Mouse (Mus musculus) liver (tissue): ENCODE data around the gene Rab37.
A peak's percentile ranks its signal among the peaks of the same experiment; 100 is the strongest.

Experiments
- DNase-seq: peaks from one replicate; pipeline ENCODE4 v3.0.0-alpha.2; 2020; ENCODE audit warnings: mixed read lengths

Gene Rab37

GRCm38 (mm10) chr11:115169430-115169829 is 78.2 kb downstream of the Rab37 start:
- no peak for DNase-seq

DNA sequence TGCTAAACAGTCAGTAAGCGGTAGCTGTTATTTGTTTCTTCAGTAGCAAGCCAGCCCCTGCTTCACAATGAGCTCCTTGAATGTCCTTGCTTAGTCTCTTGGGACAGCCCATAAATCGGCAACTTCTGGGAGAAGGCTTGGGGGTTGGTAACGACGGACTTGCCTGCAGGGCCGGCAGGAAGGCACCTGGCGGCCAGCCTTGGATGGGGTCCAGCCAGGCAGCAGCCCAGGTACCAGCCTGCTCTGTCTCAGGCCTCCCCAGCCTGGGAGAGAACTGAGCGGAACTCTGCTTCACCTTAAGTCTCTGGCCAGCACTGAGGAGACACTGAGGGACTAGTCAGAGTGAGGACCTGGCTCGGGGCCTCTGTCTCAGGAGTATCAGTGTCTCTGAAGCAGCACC is 79.9 kb downstream of the Rab37 start:
- DNase-seq = no peak

GRCm38 (mm10) chr11:115172825-115173287 is 81.6 kb downstream of the Rab37 start:
- DNase-seq = peak; percentile 50

DNA sequence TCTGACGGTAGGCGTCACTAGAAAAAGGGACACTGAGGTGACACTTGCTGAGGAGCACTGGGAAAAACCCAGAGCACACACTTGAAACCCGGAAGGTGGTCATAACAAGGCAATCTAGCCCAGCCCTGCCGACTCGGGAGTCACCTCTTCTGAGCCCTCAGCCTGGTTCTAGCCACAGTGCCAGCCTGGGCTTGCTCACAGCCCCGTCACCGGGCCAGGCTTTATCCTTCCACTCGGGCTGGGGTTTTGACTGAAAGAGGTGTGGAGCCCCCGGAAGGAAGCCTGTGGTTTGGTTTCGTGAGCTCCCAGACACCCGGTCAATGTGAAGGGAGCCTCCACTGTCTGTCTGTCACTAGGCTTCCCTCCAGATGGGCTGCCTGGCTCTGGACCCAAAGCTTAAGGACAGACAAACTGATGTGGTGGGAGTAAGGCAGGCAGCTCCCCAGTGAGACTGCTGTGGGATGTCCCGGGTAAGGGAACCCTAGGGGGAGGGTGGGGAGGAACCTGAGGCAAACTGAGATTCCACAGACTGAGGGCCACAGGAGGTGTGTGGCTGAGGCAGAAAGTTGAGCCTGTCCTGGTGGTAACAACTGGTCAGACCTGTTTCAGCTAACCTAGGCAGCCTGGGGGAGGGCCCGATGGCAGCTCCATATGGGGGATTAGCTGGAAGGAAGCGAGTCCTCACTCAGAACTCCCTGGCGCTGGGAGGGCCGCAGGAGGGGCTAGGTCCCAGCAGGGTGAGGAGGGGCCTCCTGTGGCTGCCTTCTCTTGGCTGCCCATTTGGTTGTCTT is 82.5 kb downstream of the Rab37 start:
- DNase-seq = no peak

DNA sequence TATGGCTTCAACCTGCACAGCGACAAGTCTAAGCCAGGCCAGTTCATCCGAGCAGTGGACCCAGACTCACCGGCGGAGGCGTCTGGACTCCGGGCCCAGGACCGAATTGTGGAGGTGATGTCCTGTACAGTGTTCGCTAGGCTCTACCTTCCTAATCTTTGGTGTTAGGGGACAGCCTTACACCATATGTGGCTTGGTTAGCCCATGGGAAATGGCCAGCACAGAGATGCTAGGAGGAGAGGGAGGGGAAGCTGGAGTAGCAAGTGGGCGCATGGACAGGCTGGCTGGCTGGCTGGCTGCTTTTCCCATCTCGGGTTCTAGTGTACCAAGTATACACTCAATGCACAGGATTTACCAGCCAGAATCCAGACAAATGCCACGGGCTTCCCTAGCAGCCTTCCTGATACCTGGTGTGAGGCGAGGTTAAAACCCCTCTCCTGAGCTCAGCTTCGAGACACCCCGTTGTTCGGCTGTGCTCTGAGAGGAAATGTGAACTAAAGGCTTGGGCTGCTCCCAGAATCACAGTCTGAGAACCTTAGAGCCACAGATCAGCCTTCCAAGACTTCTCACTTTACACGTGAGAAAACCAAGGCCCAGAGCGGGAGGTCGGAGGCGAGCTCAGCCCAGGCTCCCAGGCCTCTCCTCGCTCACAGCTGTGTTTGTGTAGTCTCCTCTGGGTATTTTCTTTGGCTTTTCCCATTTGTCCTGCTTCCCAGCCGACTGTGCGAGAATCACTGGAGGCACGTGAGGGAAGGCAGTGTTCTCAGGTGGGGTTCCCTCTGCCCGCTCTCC is 85.4 kb downstream of the Rab37 start:
- DNase-seq = no peak

DNA sequence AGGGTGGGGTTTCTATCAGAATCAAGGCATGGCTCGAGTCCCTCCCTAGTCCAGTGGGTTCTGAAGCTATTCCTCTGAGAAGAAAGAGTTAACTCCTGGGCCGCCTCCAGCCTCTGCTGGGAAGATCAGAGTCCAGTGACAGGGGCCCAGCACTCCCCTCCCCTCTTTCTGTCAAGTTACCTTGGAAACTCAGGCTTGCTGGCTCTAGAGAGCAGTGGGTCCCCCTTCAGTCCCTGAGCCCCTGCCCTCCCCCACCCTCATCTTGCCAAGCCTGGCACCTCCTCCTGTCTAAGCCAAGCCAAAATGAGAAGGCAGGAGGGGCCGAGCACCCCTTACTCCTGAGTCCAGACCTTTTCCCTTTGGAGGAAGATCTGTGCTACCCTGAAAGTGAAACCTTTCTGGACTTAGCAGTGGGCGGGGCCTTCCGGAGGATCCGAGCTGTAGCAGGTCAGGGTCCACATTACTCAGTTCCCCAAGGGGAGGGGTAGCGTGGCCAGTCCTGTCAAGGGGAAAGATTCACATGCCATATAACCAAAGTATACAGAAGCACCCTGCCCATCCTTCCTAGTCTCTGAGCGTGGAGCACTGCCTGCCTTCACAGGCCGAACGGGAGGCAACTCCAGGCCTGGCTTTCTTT is 86.4 kb downstream of the Rab37 start:
- DNase-seq = peak; percentile 58

GRCm38 (mm10) chr11:115178766-115179165 is 87.5 kb downstream of the Rab37 start:
- DNase-seq = no peak

DNA sequence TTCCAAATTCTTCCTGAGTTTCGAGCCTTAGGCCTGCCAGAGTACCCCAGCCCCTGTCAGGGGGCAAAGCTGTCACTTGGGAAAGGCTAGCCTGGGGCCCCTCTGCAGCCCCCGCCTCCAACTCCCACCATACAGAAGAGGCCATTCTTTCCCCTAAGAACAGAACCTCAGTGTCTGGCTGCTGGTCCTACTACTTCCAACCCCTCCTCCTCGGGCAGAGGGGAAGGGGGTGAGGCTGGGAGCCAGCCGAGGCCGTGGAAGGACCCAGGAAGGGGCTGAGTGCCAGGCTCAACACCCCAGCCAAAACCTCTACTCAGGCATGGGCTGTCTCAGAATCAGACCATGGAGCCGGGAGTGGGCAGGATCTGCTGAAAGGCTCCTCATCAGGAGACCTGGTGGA is 88.0 kb downstream of the Rab37 start:
- no peak for DNase-seq

DNA sequence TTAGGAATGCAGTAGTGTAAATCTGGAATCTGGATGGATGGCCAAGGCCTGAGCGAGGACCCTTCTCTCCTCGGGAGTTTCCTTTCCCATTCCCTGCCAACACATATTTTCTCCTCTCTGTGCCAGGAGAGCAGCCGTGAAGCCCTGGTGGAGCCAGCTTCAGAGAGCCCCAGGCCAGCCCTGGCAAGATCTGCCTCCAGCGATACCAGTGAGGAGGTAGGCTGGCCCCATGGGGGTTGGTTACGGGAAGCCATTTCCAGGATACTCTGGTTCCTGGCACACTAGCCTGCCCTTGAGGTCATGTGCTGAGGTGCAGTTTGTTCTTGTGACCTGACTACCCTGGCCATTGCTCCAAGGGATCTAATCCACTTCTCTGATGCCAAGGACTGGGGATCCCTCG is 88.7 kb downstream of the Rab37 start:
- no peak for DNase-seq

DNA sequence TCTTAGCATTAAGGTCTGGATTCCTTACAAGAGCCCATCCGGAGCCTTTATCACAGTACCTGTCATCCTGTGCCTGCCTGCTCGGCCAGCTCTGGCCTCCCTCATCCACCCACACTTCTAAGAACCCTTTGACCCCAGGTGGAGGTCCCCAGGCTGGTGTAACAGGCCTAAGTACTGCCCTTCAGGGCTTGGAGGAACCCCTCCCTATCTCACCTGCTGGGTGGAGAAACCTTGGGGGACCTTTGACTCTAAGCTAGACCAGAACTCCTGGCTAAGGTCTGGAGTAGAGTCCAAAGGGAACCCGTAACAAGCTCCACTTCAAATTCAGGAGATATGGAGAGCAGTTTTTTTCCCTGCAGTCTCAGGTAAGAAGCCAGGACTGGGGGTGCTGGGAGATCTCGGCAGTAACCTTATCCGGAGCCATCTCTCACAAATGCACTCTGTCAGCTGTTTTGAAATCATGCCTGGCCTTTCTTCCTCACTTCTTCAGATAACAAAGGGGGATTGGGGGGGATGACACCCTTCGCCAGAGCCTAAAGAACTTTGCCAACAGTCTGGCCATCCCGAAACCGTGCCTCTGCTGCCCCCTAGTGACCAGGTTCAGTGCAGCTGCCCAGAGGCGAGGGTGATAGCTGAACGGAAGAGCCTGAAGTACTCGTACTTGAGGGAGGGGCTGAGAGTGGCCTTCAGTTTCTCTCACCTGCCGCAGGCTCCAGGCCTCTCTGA is 90.8 kb downstream of the Rab37 start:
- peak; percentile 84 for DNase-seq

- peak; percentile 47 for DNase-seq
Measured at GRCm38 (mm10) chr11:115184973-115185372, 93.7 kb downstream of the Rab37 start.

- DNase-seq = peak; percentile 99
Measured at GRCm38 (mm10) chr11:115187224-115187639, 96.0 kb downstream of the Rab37 start, which contains the start of gene Tmem104. TSS of gene Tmem104 (plus strand) at chr11:115187487.

- DNase-seq = no peak
Measured at GRCm38 (mm10) chr11:115187693-115188092, 96.5 kb downstream of the Rab37 start, which contains the start of gene Nat9. TSS of gene Nat9 (minus strand) at chr11:115187859.

DNA sequence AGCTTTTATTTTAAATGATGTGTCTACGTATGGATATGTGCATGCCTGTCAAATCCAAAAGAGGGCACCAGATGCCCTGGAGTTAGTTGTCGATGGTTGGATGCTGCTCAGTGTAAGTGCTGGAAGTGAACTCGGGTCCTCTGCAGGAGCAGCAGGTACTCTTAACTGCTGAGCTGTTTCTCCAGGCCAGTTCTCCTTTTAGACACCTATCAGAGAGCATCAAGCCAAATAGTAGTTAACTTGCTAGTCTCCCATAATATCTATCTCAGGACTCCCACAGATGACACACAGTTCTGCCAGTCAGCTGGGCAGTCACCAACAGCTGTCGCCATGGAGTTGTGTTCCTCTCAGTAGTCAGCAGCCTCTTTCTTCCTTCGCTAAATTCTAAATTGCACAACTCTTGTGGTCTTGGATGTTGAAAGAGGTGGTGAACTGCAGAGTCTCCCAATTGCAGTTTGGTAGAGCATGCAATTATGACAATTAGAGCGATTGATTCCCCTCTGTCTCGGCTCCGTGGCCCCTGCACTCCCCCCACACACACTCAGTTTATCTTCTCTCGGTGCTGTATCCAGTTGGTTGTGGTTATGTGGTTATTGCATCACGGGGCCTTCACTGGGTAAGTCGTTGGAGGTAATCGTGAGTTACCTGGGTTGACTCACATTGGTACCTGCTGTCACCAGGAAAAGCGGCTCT is 97.5 kb downstream of the Rab37 start:
- no peak for DNase-seq

DNA sequence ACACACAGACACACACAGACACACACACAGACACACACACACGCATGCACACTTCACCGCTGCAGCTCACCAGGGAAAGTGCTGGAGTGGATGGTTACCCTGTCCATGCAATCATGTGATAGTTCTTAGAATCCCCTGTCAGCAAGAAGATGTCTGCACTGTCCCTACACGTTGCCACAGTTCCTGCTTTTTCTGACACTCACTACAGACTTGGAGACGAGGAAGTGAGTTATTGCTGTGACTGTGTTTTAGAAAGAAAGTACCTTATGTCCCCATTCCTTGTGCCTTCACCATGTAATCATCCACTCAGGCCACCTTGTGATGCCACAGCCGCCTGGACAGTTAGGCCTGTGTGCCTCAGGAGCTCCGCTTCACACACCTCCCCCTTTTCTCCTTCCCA is 98.1 kb downstream of the Rab37 start:
- no peak for DNase-seq

DNA sequence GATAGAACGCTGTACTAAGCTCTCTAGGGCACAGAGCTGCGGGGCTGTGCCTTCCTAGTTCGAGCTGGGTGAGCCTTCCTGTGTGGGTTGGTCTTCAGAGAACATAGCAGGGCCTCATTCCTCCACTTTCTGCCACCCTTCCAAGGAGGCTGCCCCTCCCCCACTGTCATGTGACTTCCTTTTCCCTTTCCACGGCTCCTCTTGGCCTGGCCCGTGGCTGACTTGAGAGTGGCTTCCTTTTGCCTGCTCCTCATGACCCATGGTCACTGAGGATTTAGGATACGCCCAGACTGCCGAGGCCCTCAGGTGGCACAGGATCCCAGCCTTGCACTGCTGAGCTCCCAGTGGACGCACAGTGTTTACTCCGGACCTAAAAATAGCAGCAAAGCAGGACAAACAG is 100.9 kb downstream of the Rab37 start:
- peak; percentile 73 for DNase-seq

DNA sequence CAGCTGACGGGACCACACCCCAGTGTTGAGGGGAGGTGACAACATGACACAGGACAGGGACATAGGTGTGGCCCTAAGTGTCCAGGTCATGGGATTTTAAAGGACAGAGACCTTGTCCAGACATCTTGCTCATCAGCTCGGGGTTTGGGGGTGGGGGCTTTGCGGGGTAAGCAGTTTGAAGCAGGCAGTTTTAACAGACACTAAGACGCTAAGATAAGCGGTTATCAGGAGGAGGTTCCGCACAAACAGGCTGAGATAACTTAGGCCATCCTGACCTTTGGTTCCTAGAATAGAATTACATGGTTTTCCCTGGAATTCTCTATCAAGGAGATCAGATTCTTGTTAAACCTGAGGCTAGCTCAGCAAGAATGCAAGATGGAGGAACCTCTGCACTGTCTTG is 103.5 kb downstream of the Rab37 start:
- DNase-seq = no peak

DNA sequence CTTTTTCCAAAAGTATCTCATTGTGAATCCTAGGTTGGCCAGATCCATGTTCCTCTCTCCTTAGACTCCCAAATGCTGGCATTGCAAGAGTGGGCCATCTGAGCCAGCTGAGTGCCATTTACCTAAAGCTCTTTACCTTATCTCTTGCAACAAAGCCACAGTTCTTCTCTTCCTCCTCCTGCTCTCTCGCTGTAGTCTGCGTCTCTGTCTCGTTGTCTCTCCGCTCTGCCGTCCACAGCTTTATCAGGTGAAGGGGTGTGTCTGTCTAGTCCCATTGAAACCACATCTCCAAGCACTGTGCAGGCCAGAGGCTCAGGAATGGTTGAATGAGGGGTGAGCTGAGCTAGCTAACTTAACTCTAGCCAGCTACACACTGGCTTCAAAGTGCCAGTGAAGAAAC is 104.7 kb downstream of the Rab37 start:
- DNase-seq = peak; percentile 41

DNA sequence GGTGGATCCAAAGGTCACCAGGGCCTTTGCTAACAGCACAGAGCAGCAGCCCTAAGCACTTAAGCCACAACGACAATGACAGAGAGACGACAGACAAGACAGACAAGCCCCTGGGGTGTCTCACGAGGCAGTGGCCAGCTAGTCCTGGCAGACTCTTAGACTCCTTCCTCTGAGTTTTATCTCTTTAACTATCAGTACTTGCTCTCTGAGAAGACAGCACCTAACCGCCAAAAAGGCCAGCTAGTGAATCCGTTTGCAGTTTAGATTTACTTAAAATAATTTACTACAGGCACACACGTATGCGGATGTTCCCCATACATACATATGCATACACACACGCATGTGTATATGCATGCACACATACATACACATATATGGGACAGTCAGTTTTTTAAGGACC is 106.3 kb downstream of the Rab37 start:
- DNase-seq = no peak

DNA sequence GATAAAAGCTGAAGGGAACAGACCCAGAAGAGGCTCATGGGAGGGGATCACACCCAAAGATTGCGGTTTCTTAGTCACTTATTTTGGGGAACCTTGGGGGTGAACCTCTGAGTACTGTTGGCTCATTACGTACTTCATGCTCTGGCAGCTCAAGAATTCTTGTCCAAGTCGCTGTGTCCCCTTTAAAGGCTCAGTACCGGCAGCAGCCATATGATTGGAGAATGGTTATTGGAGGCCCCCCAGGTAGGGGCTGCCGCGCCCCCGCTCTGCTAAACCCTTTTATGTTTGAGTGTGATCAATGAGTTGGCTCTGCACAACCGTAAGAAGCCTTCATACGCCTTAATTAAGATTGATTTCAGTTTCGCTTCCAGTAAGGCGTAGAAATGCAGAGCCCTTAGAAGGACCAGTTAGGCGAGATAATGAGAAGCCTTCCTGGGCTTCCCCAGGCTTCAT is 107.7 kb downstream of the Rab37 start:
- no peak for DNase-seq

GRCm38 (mm10) chr11:115200520-115200919 is 109.3 kb downstream of the Rab37 start:
- DNase-seq = no peak

- DNase-seq = peak; percentile 76
Measured at GRCm38 (mm10) chr11:115202316-115202715, 111.1 kb downstream of the Rab37 start.
